Mouse (Mus musculus) right cerebral cortex, postnatal 10 days (tissue): ENCODE data around the gene Papolb.

Experiments
- DNase-seq, 2 experiments: peaks; one replicate each; pipeline ENCODE4 v3.0.0; 2021; ENCODE audit warnings: low spot score in 2 of 2

The Papolb gene

DNA sequence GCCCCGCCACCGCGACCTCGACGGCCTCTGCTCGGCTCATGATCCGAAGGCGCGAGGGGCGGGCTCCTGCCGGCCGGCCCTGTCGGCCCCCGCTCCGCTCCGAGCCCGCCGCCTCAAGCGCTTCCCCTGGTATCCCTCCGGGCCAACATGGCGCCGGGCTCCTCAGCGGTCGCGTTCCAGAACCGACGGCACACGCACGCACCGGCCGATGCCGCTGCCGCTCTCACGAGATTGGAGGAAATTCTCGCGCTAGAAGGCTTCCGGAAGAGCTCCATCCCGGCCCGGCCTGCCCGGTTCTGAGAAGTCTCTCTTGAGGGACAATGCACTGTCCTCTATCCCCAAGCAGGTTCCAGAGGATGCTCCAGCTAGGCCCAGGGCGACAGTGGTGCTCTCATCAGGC lies at the start of gene Papolb:
Gene Papolb, minus strand, starts transcription at position 162 of the 400 bp plus-strand sequence.
- no peak for DNase-seq

DNA sequence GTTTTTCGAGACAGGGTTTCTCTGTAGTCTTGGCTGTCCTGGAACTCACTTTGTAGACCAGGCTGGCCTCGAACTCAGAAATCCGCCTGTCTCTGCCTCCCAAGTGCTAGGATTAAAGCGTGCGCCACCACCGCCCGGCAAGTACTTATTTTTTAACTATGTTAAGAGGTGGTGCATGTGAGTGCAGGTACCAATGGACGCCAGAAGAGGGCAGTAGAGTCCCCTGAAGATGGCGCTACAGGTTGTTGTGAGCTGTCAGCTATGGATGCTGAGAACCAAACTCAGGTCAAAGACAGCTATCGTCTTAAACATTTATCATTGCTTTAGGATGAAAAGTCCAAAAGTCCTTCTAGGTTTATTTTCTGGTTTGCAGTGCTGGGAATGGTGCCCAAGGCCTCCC lies 48.3 kb upstream of the Papolb start:
- DNase-seq: no peak

GRCm38 (mm10) chr5:142576832-142577231 lies 47.0 kb upstream of the Papolb start:
- peak in 1 of 2 experiments; percentile 58 for DNase-seq

DNA sequence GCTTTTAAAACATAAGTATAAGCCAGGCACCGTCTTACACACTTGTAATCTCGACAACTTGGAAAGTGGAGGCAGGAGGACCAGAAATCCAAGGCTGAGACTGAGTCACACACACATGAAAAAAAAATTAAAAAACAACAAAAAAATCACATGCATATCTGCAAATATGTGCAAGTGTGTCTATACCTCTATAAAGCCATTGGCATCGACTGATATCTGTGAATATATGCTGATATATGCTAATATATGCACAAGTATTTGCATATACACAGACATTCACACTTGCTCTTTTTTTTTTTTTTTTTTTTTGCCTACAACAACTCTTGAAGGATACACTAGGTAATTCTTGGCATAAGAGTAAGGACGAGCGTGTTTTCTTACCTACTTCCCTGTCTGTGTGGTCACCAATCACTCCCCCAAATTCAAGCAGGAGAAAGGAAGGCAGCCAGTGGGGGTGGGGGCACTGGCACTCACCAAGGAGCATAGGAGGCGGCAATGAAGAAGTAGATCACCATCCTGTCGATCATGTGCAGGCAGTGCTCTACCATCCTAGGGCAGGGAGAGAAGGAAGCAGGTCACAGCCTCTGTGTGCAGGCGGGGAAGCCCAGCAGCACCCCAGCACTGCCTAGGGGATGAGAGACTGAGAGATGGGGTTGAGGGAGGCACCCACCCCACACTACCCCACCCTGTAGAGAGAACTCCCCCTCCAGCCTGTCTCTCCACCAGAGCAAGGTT lies 44.6 kb upstream of the Papolb start:
- DNase-seq: no peak

- DNase-seq: no peak
Measured at GRCm38 (mm10) chr5:142564606-142565005, 34.7 kb upstream of the Papolb start.

DNA sequence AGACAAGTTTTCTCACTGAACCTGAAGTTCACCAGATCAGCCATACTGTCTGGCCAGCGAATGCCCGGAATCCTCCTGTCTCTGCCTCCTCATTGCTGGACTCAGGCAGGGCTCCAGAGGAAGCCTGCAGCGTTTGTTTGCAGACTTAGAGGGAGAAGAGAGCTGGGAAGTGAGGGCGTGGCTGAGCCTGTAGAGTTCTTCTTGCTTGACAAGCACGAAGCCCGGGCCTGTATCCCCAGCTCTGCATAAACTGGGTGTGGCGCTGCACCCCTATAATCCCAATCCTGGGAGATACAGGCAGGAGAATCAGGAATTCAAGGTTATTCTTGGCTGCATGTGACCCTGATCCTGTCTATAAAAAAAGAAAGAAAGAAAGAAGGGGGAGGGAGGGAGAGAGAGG lies 30.4 kb upstream of the Papolb start:
- no peak for DNase-seq

- DNase-seq: peak; percentile 91 to 93
Measured at GRCm38 (mm10) chr5:142557397-142558067, 27.7 kb upstream of the Papolb start.

GRCm38 (mm10) chr5:142556721-142557120 lies 26.8 kb upstream of the Papolb start:
- DNase-seq: no peak

GRCm38 (mm10) chr5:142555866-142556265 lies 26.0 kb upstream of the Papolb start:
- no peak for DNase-seq

DNA sequence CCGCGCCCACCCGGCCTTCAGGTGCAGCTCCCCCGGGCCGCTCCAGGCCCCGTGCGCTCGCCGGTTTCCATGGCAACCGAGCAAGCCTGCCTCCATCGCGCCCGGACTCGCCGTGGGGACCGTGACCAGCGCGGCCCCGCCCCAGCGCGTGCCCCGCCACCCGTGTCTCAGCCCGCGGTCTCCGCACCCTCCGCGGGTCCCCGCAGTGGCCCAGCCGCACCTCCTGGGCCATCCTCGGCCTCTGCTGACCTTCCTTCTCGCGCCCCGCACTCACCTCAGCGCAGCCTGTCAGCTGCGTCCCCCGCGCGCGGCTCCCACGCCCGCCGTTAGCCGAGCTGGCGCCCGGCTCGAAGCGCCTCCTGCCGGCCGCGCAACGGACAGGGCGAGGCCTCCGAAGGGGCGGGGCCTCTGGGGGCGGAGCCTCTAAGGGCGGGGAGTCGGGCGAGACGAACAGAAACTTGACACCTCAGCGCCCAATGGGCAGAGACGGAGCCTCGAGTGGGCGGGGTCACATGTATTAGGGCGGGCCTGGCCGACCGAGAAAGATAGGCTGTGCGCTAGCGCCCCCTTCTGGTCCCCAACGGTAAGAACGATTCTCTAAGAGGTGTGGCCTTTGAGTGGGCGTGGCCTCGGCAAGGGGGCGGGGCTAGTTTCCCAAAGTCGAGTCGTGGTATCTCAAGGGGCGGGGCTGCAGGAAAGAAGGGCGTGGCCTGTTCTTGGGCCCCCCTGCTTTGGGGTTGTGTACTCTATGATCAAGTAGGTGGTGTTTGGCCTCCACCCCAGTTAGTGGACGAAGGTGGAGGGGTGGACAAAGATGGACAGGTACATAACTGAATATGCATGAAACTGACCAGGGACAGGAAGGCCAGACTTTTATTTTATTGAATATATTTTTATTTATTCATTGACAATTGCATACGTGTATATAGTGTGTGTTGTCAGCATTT lies 21.1 kb upstream of the Papolb start, which contains the start of gene Radil:
Gene Radil, minus strand, starts transcription at position 393 of the 947 bp plus-strand sequence.
- peak; percentile 99 for DNase-seq

GRCm38 (mm10) chr5:142549961-142550705 lies 20.3 kb upstream of the Papolb start:
- peak; percentile 63 to 72 for DNase-seq

GRCm38 (mm10) chr5:142549441-142549840 lies 19.6 kb upstream of the Papolb start:
- no peak for DNase-seq

- DNase-seq: no peak
Measured at GRCm38 (mm10) chr5:142547066-142547465, 17.2 kb upstream of the Papolb start.

- no peak for DNase-seq
Measured at GRCm38 (mm10) chr5:142546344-142546743, 16.5 kb upstream of the Papolb start.

- no peak for DNase-seq
Measured at GRCm38 (mm10) chr5:142545014-142545795, 15.3 kb upstream of the Papolb start.

- no peak for DNase-seq
Measured at GRCm38 (mm10) chr5:142537286-142537685, 7.4 kb upstream of the Papolb start.

GRCm38 (mm10) chr5:142535388-142535787 lies 5.5 kb upstream of the Papolb start:
- DNase-seq: no peak

DNA sequence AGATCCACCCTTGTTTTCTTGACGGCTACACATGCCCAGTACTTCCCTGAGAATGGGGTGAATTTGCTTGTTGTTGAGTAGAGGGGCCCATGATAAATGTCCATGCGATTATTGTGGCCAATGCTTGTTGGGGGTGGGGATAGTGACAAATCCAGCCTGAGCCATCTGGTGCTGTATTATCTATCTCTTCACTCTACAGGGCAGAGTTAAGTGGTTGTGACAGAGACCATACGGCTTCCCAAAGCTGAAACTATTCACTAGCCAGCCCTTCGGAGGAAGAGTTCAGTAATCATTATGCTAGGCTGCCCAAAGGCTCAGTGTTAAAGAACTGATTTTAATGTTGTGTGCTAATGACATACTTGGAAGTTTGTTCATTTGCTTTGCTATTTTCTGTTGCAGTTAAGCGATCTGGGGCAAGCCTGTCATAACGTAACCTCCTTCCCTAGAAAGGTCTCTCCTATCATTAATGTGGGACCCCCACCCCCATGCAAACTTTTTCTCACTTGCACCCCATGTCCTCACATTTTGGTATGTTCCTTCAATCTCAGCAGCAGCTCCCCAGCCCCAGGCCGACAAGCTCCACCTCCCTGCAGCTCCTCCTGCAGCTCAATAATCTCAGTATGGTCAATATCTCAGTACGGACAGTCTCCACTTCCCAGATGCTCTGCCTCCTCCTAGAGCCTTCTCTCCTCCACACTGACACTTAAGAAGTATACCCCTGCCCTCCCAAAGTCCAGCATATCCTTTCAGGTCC lies 5.0 kb downstream of the Papolb start:
- DNase-seq: no peak

DNA sequence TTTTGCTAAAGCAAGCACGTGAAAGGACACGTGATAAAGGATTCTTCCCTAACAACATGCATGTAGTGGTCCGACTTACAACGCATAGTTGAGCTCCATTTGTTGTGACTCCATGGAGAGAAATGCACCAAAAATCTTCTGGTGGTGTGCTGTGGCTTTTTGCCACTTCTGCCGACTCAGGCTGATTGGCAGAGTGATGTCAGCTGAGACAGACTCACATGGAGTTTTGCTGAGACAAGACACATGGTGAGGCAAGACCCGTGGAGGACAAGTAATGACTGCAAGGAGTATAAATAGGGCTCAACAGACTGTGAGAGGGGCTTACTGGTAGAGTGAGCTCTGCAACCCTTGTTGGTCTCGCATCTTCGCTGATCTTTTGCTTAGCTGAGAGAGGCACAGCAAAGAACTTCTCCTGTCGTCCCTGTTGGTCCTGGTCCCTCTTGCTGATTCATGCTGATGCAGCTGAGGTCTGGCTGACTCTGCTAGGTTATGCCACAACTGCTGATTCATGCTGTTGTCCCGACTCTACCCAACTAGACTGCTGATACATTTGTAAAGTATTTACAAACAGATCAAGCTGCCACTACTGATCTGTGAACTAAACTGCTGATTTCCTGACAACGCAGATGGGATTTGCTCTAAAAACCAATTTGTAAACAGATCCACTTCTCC lies 8.5 kb downstream of the Papolb start:
- DNase-seq: no peak
